Mouse (Mus musculus) bone marrow macrophage, adult 2 months (primary cell): Measurements from ENCODE around the gene Epn1. TPM values are rescaled to one million over a fixed set of nuclear protein-coding genes. Genes with fewer than 3 reads are reported as not detected.

Experiments used
- H3K27ac ChIP-seq: 2 replicates; pipeline ENCODE4 v1.5.1; 2012; ENCODE audit warnings: low read depth, low read length; ENCODE audit not compliant: insufficient read depth
- H3K4me1 ChIP-seq: 2 replicates; pipeline ENCODE4 v1.6.1; 2012; ENCODE audit warnings: low read length; ENCODE audit not compliant: control insufficient read depth, insufficient read depth
- H3K4me3 ChIP-seq: 2 replicates; pipeline ENCODE4 v1.5.1; 2012; ENCODE audit warnings: mild to moderate bottlenecking, low read length, moderate library complexity; ENCODE audit not compliant: insufficient read depth
- CTCF ChIP-seq: IDR thresholded peaks from 2 replicates; pipeline ENCODE4 v1.5.1; 2012; ENCODE audit warnings: low read depth, mild to moderate bottlenecking, low read length, moderate library complexity
- POLR2A ChIP-seq: IDR thresholded peaks from 2 replicates; pipeline ENCODE4 v1.6.1; 2012; ENCODE audit warnings: mild to moderate bottlenecking, low read depth, low read length, borderline replicate concordance
- polyA plus RNA-seq: library from polyadenylated mRNA; stranded (reverse); fragments of >200 nt; gene quantifications from 2 replicates; pipeline ENCODE4 v1.2.4, GENCODE M21; 2012; ENCODE audit not compliant: missing spikeins, insufficient read depth, insufficient read length

Epn1 gene
- polyA plus RNA-seq, 1 experiment, result 202 TPM

DNA sequence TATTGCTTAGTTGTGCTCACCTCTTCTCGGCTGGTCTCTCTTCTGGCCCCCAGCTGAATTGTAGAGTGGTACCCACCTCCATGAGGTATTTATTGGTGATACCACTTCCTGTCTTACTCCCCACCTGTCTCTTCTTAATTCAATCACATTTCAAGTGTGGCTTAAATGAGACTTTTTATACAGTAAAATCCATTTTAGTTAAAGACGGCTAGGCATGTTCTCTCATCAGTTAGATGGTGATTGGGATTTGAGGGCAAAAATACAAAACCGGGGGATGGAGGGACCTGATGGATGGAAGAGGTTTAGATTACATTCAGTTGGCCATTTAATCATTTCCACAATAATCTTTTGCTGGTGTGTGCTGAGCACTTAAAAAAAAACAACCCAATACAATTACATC, 36.8 kb downstream of the Epn1 start, which contains the start of gene Rfpl4:
Gene Rfpl4, minus strand, starts transcription at position 101 of the 400 bp plus-strand sequence.
- TF ChIP-seq CTCF (no peak), POLR2A (no peak)
- Histone ChIP-seq H3K4me3 (no peak within 1 kb of the TSS), H3K27ac (no peak within 1 kb of the TSS)

DNA sequence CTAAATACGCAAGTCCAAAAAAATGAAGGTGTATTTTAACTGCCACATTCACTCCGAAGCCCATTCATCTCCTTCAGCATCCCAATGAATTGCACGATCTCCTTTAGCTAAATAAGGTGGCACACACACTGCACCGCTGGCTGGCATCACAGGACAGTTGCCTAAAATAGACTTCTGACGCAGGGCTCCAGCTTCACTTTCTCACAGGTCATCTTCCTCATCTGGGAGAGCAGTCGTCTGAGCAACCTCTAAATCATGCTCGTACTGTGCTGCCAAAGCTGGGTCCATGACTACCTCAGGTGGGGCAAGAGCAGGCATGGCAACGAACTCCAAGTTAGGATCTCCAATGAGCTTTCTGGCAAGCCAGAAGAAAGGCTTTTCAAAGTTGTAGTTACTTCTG, 45.0 kb downstream of the Epn1 start:
- Histone ChIP-seq H3K27ac (no peak overlapping the region), H3K4me1 (peaks cover 9% of the 10 kb centered on the region), H3K4me3 (peak overlapping the region; percentile 70)
- no peak for TF ChIP-seq CTCF
- TF ChIP-seq POLR2A, result no peak

More for the DNA sequence above, 36.8 kb downstream of the Epn1 start, which contains the start of gene Rfpl4:
- H3K4me1 ChIP-seq, result peaks cover 12% of the 10 kb centered on the region

DNA sequence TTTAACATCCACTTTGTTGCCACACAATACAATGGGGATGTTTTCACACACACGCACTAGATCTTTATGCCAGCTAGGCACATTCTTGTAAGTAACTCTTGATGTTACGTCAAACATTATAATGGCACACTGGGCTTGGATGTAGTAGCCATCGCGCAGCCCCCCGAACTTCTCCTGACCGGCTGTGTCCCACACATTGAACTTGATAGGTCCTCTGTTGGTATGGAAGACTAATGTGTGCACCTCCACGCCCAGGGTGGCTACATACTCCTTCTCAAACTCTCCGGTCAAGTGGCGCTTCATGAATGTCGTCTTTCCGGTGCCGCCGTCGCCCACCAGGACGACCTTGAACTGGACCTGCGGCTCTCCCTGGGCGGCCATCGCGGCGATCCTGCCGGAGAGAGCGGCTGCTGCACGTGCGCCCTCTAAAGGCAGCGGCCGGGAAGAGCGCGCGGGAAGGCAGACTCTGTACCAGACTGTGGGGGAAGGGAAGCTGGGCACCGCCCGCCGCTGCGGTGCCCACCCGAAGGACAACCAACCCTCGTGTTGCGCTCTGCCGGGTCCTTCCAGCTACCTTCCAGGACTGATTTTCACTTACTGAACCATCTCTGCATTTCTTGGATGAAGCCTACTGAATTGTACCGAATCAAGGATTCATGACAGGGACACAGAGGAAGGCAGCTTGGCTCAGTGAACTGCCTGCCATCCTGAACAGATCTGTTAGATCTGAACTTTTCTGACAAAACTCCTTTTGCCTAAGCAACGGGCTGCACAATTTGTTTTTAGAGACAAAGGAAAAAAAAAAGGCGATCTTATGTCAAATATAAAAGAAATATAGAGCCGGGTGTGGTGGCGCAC, 45.7 kb downstream of the Epn1 start, which contains the start of gene Rasl2-9:
Gene Rasl2-9, minus strand, starts transcription at position 402 of the 858 bp plus-strand sequence.
- TF ChIP-seq POLR2A, result no peak
- peak; percentile 52 for TF ChIP-seq CTCF
- Histone ChIP-seq H3K4me3 (peak within 1 kb of the TSS; percentile 70), H3K27ac (no peak within 1 kb of the TSS)

More for the DNA sequence above, 45.7 kb downstream of the Epn1 start, which contains the start of gene Rasl2-9:
- peaks cover 9% of the 10 kb centered on the region for H3K4me1 ChIP-seq

Other genes with a start within 250 kb of the Epn1 start
- gene Shisa7, start 235.5 kb upstream of the Epn1 start, polyA plus RNA-seq, result not detected in 2 replicates
- gene Isoc2b, start 210.0 kb upstream of the Epn1 start, polyA plus RNA-seq, result 20.4 and 21.2 TPM in 2 replicates
- 15.5 and 16.4 TPM in 2 replicates for gene Isoc2a, start 203.1 kb upstream of the Epn1 start, polyA plus RNA-seq
- not detected in 2 replicates for gene Gm36210, start 173.7 kb upstream of the Epn1 start, polyA plus RNA-seq
- 7.1 and 8.7 TPM in 2 replicates for gene Zfp628, start 165.0 kb upstream of the Epn1 start, polyA plus RNA-seq
- gene Nat14, start 158.2 kb upstream of the Epn1 start, polyA plus RNA-seq, result 0.78 and 1.6 TPM in 2 replicates
- gene Ssc5d, start 154.4 kb upstream of the Epn1 start, polyA plus RNA-seq, result 0.24 TPM in 1 of 2 replicates, not detected in the other
- 0.58 TPM in 1 of 2 replicates, not detected in the other for gene Sbk2, start 115.8 kb upstream of the Epn1 start, polyA plus RNA-seq
- gene Sbk3, start 109.1 kb upstream of the Epn1 start, polyA plus RNA-seq, result not detected in 2 replicates
- gene Zfp579, start 84.1 kb upstream of the Epn1 start, polyA plus RNA-seq, result 33.6 and 34.6 TPM in 2 replicates
- gene Zfp524, start 65.8 kb upstream of the Epn1 start, polyA plus RNA-seq, result 32.9 and 36.4 TPM in 2 replicates
- gene Fiz1, start 65.5 kb upstream of the Epn1 start, polyA plus RNA-seq, result 20.5 and 23.6 TPM in 2 replicates
- not detected in 2 replicates for gene Gm44973, start 64.7 kb upstream of the Epn1 start, polyA plus RNA-seq
- gene Zfp865, start 59.9 kb upstream of the Epn1 start, polyA plus RNA-seq, result 19.8 and 30.1 TPM in 2 replicates
- gene Ccdc106, start 59.7 kb upstream of the Epn1 start, polyA plus RNA-seq, result 0.43 and 0.61 TPM in 2 replicates
- not detected in 2 replicates for gene 4632433K11Rik, start 46.1 kb upstream of the Epn1 start, polyA plus RNA-seq
- 2.6 and 3.8 TPM in 2 replicates for gene Zfp784, start 41.8 kb upstream of the Epn1 start, polyA plus RNA-seq
- gene Zfp580, start 28.7 kb upstream of the Epn1 start, polyA plus RNA-seq, result 6.1 and 7.7 TPM in 2 replicates
- 151 and 160 TPM in 2 replicates for gene U2af2, start 18.1 kb upstream of the Epn1 start, polyA plus RNA-seq
- gene Rfpl4, start 36.7 kb downstream of the Epn1 start, polyA plus RNA-seq, result not detected in 2 replicates
- 1.1 TPM in 1 of 2 replicates, not detected in the other for gene Rasl2-9, start 45.7 kb downstream of the Epn1 start, polyA plus RNA-seq
- gene Vmn1r55, start 69.4 kb downstream of the Epn1 start, polyA plus RNA-seq, result 0.17 TPM in 1 of 2 replicates, not detected in the other
- gene Vmn1r56, start 116.5 kb downstream of the Epn1 start, polyA plus RNA-seq, result not detected in 2 replicates
- gene Vmn1r57, start 138.3 kb downstream of the Epn1 start, polyA plus RNA-seq, result not detected in 2 replicates